Mouse (Mus musculus) kidney, adult 10 weeks (tissue): ENCODE data around the gene Ndrg2. TPM values are rescaled to one million over a fixed set of nuclear protein-coding genes. Genes with fewer than 3 reads are reported as not detected.

ENCODE experiments used
- polyA plus RNA-seq: library from polyadenylated mRNA; stranded (reverse); fragments of 350-450 nt; fragmentation: Illumina TruSeq; extraction: RNeasy Lipid Tissue Mini Kit (QIAGEN cat#74804); gene quantifications from one replicate; pipeline ENCODE4 v1.2.3, GENCODE M21; 2014; ENCODE audit warnings: low read depth, low replicate concordance

The Ndrg2 gene
- 188 TPM for polyA plus RNA-seq

GRCm38 (mm10) chr14:51913960-51914762 is at the start of gene Ndrg2:
TSS of gene Ndrg2 (minus strand) at chr14:51914158.

DNA sequence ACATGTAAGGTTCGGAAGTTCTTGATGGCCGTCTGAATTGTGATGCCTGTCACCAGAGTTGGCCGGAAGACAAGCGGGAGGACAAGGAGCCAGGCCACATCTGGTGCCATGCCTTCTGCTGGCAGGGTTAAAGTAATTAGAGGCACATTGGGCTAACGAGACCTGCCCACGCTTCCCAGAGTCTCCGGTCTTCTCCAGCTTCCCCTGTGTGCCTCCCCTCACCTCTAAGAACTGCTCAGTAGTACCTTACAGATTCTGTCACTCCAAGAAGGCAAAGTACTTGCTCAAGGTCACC is 8.6 kb upstream of the Ndrg2 start, which contains the start of gene Rnase13:
Rnase13 (minus strand) TSS at position 203 of the 295 bp plus-strand sequence.

DNA sequence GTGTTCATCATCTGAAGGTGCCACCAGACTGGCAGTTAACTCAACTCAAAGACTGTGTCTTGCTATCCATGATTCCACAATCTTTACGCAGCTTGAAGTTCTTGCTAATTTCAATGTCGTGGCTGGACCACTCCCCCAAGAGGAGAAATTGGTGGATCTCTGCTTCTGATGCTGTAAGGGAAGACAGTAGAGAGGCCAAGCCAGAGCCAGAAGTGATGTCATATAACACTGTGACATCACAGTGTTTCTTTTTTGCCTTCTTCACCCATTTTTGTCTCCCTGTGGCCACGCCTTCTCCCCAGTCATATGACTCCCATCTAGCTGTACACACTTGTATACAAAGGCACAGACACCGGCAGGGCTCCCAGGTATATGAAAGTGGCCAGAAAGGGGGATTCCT is 4.2 kb upstream of the Ndrg2 start, which contains the start of gene Tppp2:
Tppp2 (plus strand) TSS at position 301 of the 400 bp plus-strand sequence.

GRCm38 (mm10) chr14:51892191-51892939 is 21.6 kb downstream of the Ndrg2 start, which contains the start of gene Slc39a2:
TSS of gene Slc39a2 (plus strand) at chr14:51892889.

DNA sequence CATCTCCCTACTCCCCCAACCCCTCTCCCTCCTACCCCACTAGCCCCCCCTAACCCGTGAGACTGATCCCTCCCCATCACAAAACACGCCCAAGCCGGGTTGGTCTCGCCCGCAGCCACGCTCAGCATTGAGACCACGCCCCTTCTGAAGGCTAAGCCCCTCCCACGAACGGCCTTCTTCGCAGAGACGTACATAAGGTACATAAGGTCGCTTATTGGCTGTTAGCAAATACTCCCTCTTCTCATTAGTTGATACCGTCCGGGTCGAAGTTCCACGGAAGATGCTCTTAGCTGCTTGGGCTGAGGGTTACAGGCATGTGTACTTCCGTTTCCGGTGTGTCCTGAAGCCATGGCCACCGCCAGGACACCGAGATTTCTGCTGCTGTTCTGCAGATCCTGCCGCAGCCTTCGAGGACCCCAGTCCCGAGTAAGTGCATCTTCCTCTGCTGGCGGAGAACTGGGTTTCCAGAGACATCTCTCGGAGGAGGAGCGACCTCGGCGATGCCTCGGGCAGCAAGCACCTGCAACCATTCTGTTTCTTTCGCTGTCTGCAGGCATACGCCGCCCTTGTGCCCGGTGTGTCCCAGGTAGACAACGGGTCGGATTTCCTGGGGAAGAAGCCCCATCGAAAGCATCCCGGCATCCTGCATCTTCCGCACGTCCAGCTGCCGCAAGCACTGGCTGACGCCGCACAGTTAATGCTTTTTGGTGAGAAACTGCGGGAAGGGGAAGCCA is 29.2 kb downstream of the Ndrg2 start, which contains the start of gene Mettl17:
Mettl17 (plus strand) TSS at position 245 of the 734 bp plus-strand sequence.

Other genes with a start within 250 kb of the Ndrg2 start
- gene Gm17079, start 218.7 kb downstream of the Ndrg2 start, polyA plus RNA-seq = not detected
- gene Gm5800, start 197.0 kb downstream of the Ndrg2 start, polyA plus RNA-seq = not detected
- gene Ang4, start 140.6 kb downstream of the Ndrg2 start, polyA plus RNA-seq = not detected
- gene AY358078, start 114.1 kb downstream of the Ndrg2 start, polyA plus RNA-seq = not detected
- gene Ear6, start 60.5 kb downstream of the Ndrg2 start, polyA plus RNA-seq = not detected
- gene Mettl17, start 29.3 kb downstream of the Ndrg2 start, polyA plus RNA-seq = 1.9 TPM
- 0.16 TPM for gene Slc39a2, start 21.3 kb downstream of the Ndrg2 start, polyA plus RNA-seq
- gene Tppp2, start 4.3 kb upstream of the Ndrg2 start, polyA plus RNA-seq = not detected
- not detected for gene Rnase13, start 8.6 kb upstream of the Ndrg2 start, polyA plus RNA-seq
- 1.1 TPM for gene Arhgef40, start 70.6 kb upstream of the Ndrg2 start, polyA plus RNA-seq
- not detected for gene Tmem253, start 101.5 kb upstream of the Ndrg2 start, polyA plus RNA-seq
- gene Zfp219, start 106.6 kb upstream of the Ndrg2 start, polyA plus RNA-seq = 0.77 TPM
- gene Olfr221, start 128.3 kb upstream of the Ndrg2 start, polyA plus RNA-seq = not detected
- 256 TPM for gene Hnrnpc, start 189.9 kb upstream of the Ndrg2 start, polyA plus RNA-seq
- gene Rpgrip1, start 196.5 kb upstream of the Ndrg2 start, polyA plus RNA-seq = 5.9 TPM